Mouse (Mus musculus) layer of hippocampus, postnatal 25 days (tissue): ENCODE results near the gene B3galt4. TPM values are rescaled to one million over a fixed set of nuclear protein-coding genes. Genes with fewer than 3 reads are reported as not detected.

Experiments
- DNase-seq, 2 experiments: peaks; one replicate each; pipeline ENCODE4 v3.0.0; 2022; ENCODE audit warnings: mixed read lengths in 2 of 2, low spot score in 1 of 2; ENCODE audit errors: extremely low spot score in 1 of 2
- total RNA-seq, 2 experiments: library from RNA; stranded (reverse); gene quantifications; 2 replicates each; pipeline ENCODE4 v1.2.3; 2021

The B3galt4 gene
- total RNA-seq, 2 experiments from 2014 or later, result 6.0 to 6.6 TPM

- no peak for DNase-seq
These were observed 3.0 kb downstream of the B3galt4 start for GRCm38 (mm10) chr17:33948090-33948904.

GRCm38 (mm10) chr17:33947430-33948089 lies 3.7 kb downstream of the B3galt4 start:
- no peak for DNase-seq

- DNase-seq, result no peak
These were observed 7.8 kb downstream of the B3galt4 start for GRCm38 (mm10) chr17:33943454-33943853.

GRCm38 (mm10) chr17:33941381-33941780 lies 9.9 kb downstream of the B3galt4 start:
- no peak for DNase-seq

GRCm38 (mm10) chr17:33940981-33941380 lies 10.3 kb downstream of the B3galt4 start:
- DNase-seq, result no peak

- peak; percentile 67 to 83 for DNase-seq
These were observed 11.0 kb downstream of the B3galt4 start, which contains the start of the genes Pfdn6 and Wdr46 for GRCm38 (mm10) chr17:33940206-33940805. Gene Pfdn6 (minus strand): TSS chr17:33940343. Gene Wdr46 (plus strand): TSS chr17:33940660.

- DNase-seq, result no peak
These were observed 12.5 kb downstream of the B3galt4 start for GRCm38 (mm10) chr17:33938783-33939182.

GRCm38 (mm10) chr17:33936993-33937392 lies 14.3 kb downstream of the B3galt4 start:
- DNase-seq, result no peak

GRCm38 (mm10) chr17:33935422-33936055 lies 15.7 kb downstream of the B3galt4 start:
- DNase-seq, result no peak

- DNase-seq, result no peak
These were observed 18.3 kb downstream of the B3galt4 start for GRCm38 (mm10) chr17:33932970-33933369.

- no peak for DNase-seq
These were observed 18.8 kb downstream of the B3galt4 start for GRCm38 (mm10) chr17:33932448-33932847.

- DNase-seq, result no peak
These were observed 19.3 kb downstream of the B3galt4 start for GRCm38 (mm10) chr17:33931947-33932346.

GRCm38 (mm10) chr17:33931159-33931866 lies 20.0 kb downstream of the B3galt4 start:
- DNase-seq, result no peak

- peak; percentile 54 to 62 for DNase-seq
These were observed 20.8 kb downstream of the B3galt4 start for GRCm38 (mm10) chr17:33930280-33931158.

GRCm38 (mm10) chr17:33929371-33930279 lies 21.7 kb downstream of the B3galt4 start, which contains the start of gene Rgl2:
Gene Rgl2 (plus strand): TSS chr17:33929543.
- peak; percentile 93 for DNase-seq

- no peak for DNase-seq
These were observed 22.9 kb downstream of the B3galt4 start for GRCm38 (mm10) chr17:33928251-33928947.

GRCm38 (mm10) chr17:33926207-33926932 lies 24.9 kb downstream of the B3galt4 start:
- DNase-seq, result no peak
